Mouse (Mus musculus) embryo, embryonic 11 days (tissue): Measurements from ENCODE around the gene Chmp6.

Experiments used
- DNase-seq: peaks from one replicate; pipeline ENCODE4 v3.0.0-alpha.2; 2015

Chmp6 gene

GRCm38 (mm10) chr11:119965053-119965452, 51.8 kb downstream of the Chmp6 start:
- no peak for DNase-seq

- no peak for DNase-seq
Measured at GRCm38 (mm10) chr11:119966294-119966693, 53.1 kb downstream of the Chmp6 start.

- no peak for DNase-seq
Measured at GRCm38 (mm10) chr11:119967401-119967800, 54.2 kb downstream of the Chmp6 start.

GRCm38 (mm10) chr11:119967892-119968291, 54.7 kb downstream of the Chmp6 start:
- DNase-seq = no peak
